Mouse (Mus musculus) myocyte (in vitro differentiated cells): Measurements from ENCODE around the gene Sdk1.

Experiments used
- E2F4 ChIP-seq: IDR thresholded peaks from one replicate; pipeline ENCODE4 v1.6.1; 2011; ENCODE audit warnings: mild to moderate bottlenecking, control low read depth, moderate library complexity; ENCODE audit not compliant: insufficient read depth
- POLR2A ChIP-seq: IDR thresholded peaks from one replicate; pipeline ENCODE4 v1.6.1; 2011; ENCODE audit warnings: low read depth, mild to moderate bottlenecking, control low read depth, moderate library complexity; ENCODE audit not compliant: insufficient read length

GRCm38 (mm10) chr5:141899751-141900150, 658.5 kb downstream of the Sdk1 start:
- TF ChIP-seq POLR2A (no peak), E2F4 (no peak)
